Mouse (Mus musculus) kidney, adult 2 months (tissue): ENCODE results near the gene Gmps. TPM values are rescaled to one million over a fixed set of nuclear protein-coding genes. Genes with fewer than 3 reads are reported as not detected.

Experiments used
- DNase-seq: peaks from one replicate; pipeline ENCODE4 v3.0.0; 2021
- H3K27ac ChIP-seq: fragments of 200-500 bp; 2 replicates; pipeline ENCODE4 v1.5.1; 2012; ENCODE audit warnings: low read depth, low read length, control low read depth, inconsistent platforms; ENCODE audit not compliant: insufficient read depth
- H3K27me3 ChIP-seq: fragments of 200-500 bp; replicated peaks from 2 replicates; pipeline ENCODE4 v1.6.1; 2012; ENCODE audit warnings: mild to moderate bottlenecking, moderate library complexity, low read length, inconsistent platforms; ENCODE audit not compliant: control insufficient read depth, insufficient read depth
- H3K36me3 ChIP-seq: fragments of 200-500 bp; 2 replicates; pipeline ENCODE4 v1.6.1; 2012; ENCODE audit warnings: mild to moderate bottlenecking, moderate library complexity, low read length, inconsistent platforms; ENCODE audit not compliant: control insufficient read depth, insufficient read depth
- H3K4me1 ChIP-seq: fragments of 200-500 bp; 2 replicates; pipeline ENCODE4 v1.6.1; 2011; ENCODE audit warnings: low read length; ENCODE audit not compliant: control insufficient read depth, insufficient read depth
- H3K4me3 ChIP-seq: fragments of 200-500 bp; 2 replicates; pipeline ENCODE4 v1.5.1; 2011; ENCODE audit warnings: mild to moderate bottlenecking, low read depth, low read length, control low read depth; ENCODE audit not compliant: insufficient read depth
- CTCF ChIP-seq: fragments of 200-500 bp; conservative IDR thresholded peaks from 2 replicates; pipeline ENCODE4 v1.5.1; 2011; ENCODE audit warnings: low read depth, mild to moderate bottlenecking, control low read depth, low read length, moderate library complexity, mixed read lengths; ENCODE audit not compliant: insufficient read depth, insufficient read length
- POLR2A ChIP-seq: fragments of 200-500 bp; IDR thresholded peaks from one replicate; pipeline ENCODE4 v1.6.1; 2011; ENCODE audit warnings: low read depth, low read length, control low read depth
- WGBS: fragments of 180-500 bp; shearing (Covaris S2); methylation state at CpG from one replicate; pipeline ENCODE4 v1.1.7; 2018; 5-methylcytosine and 5-hydroxymethylcytosine counted together
- polyA plus RNA-seq: library from polyadenylated mRNA; depleted of rRNA; stranded (reverse); fragments of >200 nt; gene quantifications from 2 replicates; pipeline ENCODE4 v1.2.3, GENCODE M21; 2012

Gmps gene
- polyA plus RNA-seq, 1 experiment = 5.1 TPM

DNA sequence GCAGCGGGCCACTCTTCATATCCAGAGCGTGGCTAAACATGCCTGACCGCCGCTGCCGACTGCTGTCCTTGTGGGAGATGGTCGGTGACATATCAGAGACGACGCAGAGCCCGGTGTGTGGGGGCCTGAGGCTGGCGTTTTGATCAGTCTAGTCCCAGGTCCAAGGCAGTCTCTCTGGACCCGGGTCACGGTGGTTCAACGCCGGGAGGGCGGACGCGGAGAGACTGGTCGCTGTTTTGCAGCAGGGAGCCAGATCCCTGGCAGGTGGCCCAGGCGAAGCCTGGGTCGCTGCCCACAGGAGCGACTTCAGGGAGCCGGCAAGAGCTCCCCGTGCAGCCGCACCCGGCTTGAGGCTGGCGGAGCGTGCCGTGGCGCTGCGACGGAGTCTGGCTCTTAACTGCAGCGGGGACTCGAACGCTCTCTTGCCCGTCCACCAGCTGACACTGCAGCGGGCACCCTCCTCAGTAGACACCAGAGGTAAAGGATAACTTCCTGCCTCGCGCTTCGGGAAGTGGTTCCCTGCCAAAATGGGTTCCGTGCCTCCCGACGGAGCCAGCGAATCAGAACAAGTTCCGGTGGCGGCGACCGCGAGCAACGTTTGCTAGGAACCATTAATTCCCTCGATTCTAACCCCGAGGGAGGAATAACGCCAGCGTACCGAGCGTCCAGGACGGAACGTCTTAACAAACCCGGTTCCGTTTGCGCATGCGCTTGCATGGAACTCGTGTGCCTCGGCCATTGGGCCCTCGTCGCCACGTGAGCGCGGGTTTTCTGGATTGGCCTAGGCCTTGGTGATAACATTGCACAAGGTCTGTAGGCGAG lies 11.6 kb upstream of the Gmps start, which contains the start of gene Slc33a1:
Gene Slc33a1 (minus strand): TSS at position 669 of the 822 bp plus-strand sequence.
- DNase-seq = peak; percentile 99
- TF ChIP-seq POLR2A = peak; percentile 86
- TF ChIP-seq CTCF = 0 out of 2 replicates have a peak, but pooled peaks have one; percentile 1
- no peaks in the 10 kb centered on the region for H3K36me3 ChIP-seq
- no peaks in the 10 kb centered on the region for H3K27me3 ChIP-seq
- H3K27ac ChIP-seq = peak within 1 kb of the TSS; percentile 72
- WGBS = under 1% methylated on average over 69 of the region's 69 CpGs
- H3K4me1 ChIP-seq = peaks cover 11% of the 10 kb centered on the region; the same call in 1 of the 2 replicates
- H3K4me3 ChIP-seq = peak within 1 kb of the TSS; percentile 81

DNA sequence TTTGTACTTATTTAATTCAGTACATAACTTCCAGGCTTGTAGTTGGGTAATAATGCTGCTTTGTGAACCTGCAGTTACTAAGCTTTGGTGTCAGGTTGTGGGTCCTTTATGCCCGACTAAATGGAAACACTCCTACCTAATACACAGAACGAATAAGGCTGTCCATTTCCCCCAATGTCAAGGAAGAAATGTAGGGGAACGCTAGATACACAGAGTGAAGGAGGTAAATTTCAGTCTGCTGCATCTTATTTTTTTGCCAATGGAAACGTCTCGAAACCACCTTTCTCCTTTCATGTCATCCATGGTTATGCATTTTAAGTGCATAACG lies 11.0 kb upstream of the Gmps start:
- TF ChIP-seq CTCF = no peak
- no peak for TF ChIP-seq POLR2A
- 77% methylated on average over 6 of the region's 6 CpGs for WGBS

DNA sequence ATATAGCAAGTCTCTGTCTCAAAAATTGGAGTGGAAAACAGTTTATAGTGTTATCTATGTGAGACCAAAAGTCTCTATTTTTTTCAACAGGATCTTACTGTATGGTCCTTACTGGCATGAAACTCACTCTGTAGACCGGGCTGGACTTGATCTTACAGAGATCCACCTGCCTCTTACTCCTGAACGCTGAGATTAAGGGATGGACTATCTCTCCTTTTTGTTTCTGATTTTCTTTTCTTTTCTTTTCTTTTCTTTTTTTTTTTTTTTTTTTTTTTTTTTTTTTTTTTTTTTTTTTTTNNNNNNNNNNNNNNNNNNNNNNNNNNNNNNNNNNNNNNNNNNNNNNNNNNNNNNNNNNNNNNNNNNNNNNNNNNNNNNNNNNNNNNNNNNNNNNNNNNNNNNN lies 10.0 kb upstream of the Gmps start:
- no peak for TF ChIP-seq CTCF
- no peak for TF ChIP-seq POLR2A
- H3K4me1 ChIP-seq = peaks cover 10% of the 10 kb centered on the region; the same call in 1 of the 2 replicates
- WGBS = 77% methylated on average over 2 of the region's 2 CpGs

More for the DNA sequence above, 11.0 kb upstream of the Gmps start:
- Histone ChIP-seq H3K36me3 (no peaks in the 10 kb centered on the region), H3K4me3 (no peak overlapping the region), H3K27ac (peak overlapping the region; percentile 69), H3K27me3 (no peaks in the 10 kb centered on the region), H3K4me1 (peaks cover 11% of the 10 kb centered on the region; the same call in 1 of the 2 replicates)
- DNase-seq = no peak

DNA sequence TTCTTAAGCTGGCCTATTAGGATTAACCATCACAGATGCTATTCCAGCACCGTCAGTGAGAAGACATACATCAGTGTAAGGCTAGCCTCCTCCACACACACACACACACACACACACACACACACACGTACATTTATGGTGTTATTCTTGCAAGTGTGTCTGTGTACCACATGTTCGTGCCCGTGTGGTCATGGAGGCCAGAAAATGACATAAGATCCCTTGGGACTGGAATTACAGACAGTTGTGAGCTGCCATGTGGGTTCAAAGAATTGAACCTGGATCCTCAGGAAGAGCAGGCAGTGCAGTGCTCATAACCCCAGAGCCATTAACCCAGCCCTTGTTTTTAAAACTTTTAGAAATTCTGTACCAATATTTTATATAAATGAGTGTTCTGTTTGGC lies 2.0 kb downstream of the Gmps start:
- H3K36me3 ChIP-seq = peaks cover 4% of the 10 kb centered on the region
- WGBS = 59% methylated on average over 4 of the region's 4 CpGs
- DNase-seq = no peak
- no peak overlapping the region for H3K4me3 ChIP-seq
- no peak for TF ChIP-seq POLR2A
- no peak for TF ChIP-seq CTCF
- no peaks in the 10 kb centered on the region for H3K27me3 ChIP-seq
- peaks cover 5% of the 10 kb centered on the region; the same call in 1 of the 2 replicates for H3K4me1 ChIP-seq
- H3K27ac ChIP-seq = no peak overlapping the region

More for the DNA sequence above, 10.0 kb upstream of the Gmps start:
- no peak overlapping the region for H3K27ac ChIP-seq
- H3K4me3 ChIP-seq = no peak overlapping the region
- no peaks in the 10 kb centered on the region for H3K36me3 ChIP-seq
- H3K27me3 ChIP-seq = no peaks in the 10 kb centered on the region
- no peak for DNase-seq

DNA sequence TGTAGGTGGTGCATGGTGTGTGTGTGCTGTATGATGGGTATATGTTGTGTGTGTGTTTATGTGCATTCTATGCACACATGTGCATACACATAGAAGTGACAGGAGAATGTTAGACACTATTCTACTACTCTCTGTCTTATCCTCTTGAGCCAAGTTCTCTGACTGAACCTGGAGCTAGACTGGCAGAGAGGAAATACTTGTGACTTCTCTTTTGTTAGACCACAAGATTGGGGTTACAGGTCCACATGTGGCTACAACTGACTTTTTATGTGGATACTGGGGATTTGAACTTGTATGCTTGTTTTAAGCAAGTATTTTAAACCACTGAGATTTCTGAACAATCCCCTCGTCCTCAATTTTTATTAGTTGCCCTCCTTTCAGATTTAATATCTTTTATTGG lies 10.8 kb downstream of the Gmps start:
- Histone ChIP-seq H3K4me3 (no peak overlapping the region), H3K4me1 (no peaks in the 10 kb centered on the region), H3K27me3 (no peaks in the 10 kb centered on the region), H3K27ac (no peak overlapping the region), H3K36me3 (peaks cover 14% of the 10 kb centered on the region)
- 91% methylated on average over 1 of the region's 1 CpGs for WGBS
- DNase-seq = no peak
- TF ChIP-seq POLR2A (no peak), CTCF (no peak)

DNA sequence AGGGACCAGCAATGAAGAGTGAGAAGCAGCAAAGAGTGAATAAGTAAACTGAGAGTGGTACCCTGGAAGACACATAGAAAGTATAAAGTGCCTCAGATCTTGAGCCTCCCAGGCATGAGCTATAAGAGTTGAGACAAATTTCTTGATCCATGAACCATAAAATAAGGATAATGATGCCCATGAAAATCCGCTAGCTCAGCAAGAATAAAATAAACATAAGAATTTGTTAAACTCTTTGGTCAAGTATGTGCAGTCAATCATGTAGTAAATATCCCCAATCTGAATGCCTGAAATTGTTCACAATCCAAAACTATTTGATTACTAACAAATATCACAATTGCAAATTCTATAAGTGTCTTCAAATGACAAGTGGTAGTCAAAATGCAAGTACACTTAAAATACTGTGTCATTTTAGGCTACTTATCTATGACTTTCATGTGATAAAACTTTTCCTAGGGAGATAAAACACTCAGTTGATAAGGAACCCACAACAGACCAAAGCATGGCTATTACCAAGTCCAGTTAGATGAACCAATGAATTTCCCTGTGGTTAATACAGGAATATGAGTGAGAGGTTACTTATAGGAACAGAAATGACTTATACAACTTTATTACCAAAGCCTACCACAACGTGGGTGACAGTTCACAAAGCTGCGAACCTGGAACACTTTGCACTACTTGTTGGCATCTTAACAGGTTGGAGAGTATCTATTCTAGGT lies 13.0 kb downstream of the Gmps start:
- Histone ChIP-seq H3K27me3 (no peaks in the 10 kb centered on the region), H3K27ac (no peak overlapping the region), H3K4me1 (no peaks in the 10 kb centered on the region), H3K36me3 (peaks cover 10% of the 10 kb centered on the region), H3K4me3 (no peak overlapping the region)
- 93% methylated on average over 3 of the region's 3 CpGs for WGBS
- no peak for DNase-seq
- TF ChIP-seq POLR2A = no peak
- no peak for TF ChIP-seq CTCF

DNA sequence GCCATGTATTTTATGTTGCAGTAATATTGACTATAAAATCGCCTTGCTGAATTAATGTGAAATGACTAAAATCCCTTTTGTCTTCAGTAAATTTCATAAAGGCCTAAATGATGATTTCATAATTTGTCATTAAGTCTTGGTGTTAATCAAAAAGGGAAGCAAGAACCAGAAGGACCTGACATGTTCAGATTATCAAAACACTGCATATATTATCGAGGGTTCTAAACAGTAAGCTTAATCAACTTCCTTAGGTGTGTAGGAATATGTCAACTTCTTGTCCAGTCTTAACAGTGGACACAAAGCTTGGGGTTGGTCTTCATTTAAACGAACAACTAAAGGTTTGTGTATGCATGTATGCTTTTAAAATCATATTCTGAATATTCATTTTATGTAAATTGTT lies 45.5 kb downstream of the Gmps start:
- Histone ChIP-seq H3K27me3 (no peaks in the 10 kb centered on the region), H3K36me3 (no peaks in the 10 kb centered on the region), H3K4me1 (no peaks in the 10 kb centered on the region), H3K27ac (no peak overlapping the region), H3K4me3 (no peak overlapping the region)
- TF ChIP-seq POLR2A (no peak), CTCF (no peak)
- WGBS = 94% methylated on average over 3 of the region's 3 CpGs
- DNase-seq = no peak
